Mouse (Mus musculus) layer of hippocampus, postnatal 10 days (tissue): ENCODE data around the gene Aars2. TPM values are rescaled to one million over a fixed set of nuclear protein-coding genes. Genes with fewer than 3 reads are reported as not detected.
A peak's percentile ranks its signal among the peaks of the same experiment; 100 is the strongest.

Source experiments
- DNase-seq, 2 experiments: peaks; one replicate each; pipeline ENCODE4 v3.0.0; 2021; ENCODE audit warnings: low spot score in 2 of 2
- total RNA-seq, 2 experiments: library from RNA; stranded (reverse); gene quantifications; 2 replicates each; pipeline ENCODE4 v1.2.3; 2021

The Aars2 gene
- total RNA-seq, 2 experiments from 2014 or later: 19.5 to 22.6 TPM

- DNase-seq: no peak
These were observed 50.7 kb downstream of the Aars2 start for GRCm38 (mm10) chr17:45557246-45557824.

DNA sequence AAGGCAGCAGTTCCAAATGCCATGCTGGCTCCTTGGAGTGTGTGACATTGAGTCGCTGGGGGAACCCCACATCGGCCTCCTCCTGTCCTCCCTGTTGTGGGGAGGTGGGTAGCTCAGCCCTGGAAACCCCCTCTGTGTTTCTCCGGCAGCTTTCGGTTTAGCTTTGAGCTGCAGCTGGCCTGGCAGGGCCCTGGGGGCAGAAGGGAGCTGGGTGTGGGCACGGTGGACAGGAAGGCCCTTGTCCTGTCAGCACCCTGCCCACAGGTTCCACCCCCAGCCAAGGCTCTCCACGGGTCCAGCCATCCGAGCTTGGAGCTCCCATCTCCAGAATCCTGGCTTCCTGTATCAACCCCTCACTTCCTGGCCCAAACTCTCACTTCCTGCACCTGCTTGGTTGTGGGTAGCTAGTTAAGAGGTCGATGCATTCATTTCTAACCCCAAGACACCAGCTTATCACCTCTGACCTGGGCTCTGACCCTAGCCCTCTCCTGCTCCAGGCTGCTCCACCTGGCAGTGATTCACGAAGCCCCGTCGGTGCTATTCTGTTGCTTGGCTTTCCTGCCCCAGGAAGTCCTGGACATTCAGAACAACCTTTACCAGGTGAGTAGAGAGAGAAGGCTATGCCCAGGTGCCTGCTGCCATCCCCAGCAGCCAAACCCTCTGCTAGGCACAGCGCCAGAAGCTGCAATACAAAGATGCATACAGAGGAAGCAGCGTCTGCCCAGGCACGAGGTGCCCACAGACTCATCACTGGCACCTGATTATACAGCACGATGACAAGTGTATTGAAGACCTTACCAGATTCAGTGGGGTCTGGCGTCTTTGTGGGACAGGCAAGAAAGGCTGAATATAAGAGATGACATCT, 51.6 kb downstream of the Aars2 start:
- no peak for DNase-seq

DNA sequence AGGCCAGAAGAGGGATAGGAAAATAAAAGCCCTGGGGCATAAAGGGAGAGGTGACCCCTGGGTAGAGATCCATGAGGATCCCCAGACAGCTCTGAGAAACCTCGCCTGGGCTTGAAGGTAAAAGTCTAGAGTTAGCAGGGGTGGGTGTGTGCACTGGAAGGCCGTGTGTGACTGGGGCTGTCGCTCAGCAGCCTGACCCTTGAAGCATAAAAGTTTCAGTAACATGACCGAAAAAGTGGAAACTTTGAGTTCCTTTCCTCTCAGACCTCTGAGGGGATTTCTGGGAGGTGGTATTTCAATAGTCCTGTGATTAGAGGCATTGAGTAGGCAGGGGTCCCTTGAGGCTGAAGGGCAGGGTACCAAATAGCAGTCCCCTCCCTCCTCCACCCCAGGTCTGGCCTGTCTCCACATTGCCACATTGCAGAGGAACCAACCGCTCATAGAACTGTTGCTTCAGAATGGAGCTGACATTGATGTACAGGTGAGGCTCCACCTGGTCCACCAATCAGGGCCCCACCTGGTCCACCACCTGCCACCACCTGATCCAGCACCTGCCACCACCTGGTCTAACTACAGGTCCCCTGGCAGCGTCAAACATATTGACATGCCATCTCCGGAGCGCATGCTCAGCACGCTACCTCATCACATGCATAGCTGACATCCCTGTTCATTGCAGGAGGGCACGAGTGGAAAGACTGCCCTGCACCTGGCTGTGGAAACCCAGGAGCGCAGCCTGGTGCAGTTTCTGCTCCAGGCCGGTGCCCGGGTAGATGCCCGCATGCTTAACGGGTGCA, 53.3 kb downstream of the Aars2 start:
- no peak for DNase-seq

GRCm38 (mm10) chr17:45563216-45563615, 56.6 kb downstream of the Aars2 start:
- DNase-seq: no peak

- DNase-seq: peak; percentile 95 to 97
These were observed 57.3 kb downstream of the Aars2 start, which contains the start of gene Slc35b2 for GRCm38 (mm10) chr17:45563655-45564530. Gene Slc35b2, plus strand, starts transcription at chr17:45563874.

- no peak for DNase-seq
These were observed 58.0 kb downstream of the Aars2 start for GRCm38 (mm10) chr17:45564531-45565084.

DNA sequence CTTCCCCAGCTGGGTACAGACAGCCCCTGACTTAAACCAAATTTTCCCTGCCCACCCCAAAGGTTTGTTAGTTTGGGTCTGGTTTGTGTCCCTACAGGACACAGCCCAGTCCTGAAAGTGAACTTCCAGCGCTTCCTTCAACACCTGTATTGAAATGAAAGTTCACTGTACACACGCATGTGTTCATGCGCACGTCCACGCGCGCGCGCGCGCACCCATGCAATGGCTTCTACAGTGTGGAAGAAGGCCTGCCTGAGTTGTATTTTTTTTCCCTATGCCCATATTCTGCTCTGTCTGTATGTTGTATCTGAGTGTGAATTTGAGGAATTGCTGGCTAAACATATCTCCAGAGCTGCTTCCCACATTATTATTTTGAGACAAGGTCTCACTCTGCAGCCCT, 58.5 kb downstream of the Aars2 start:
- DNase-seq: no peak

GRCm38 (mm10) chr17:45566031-45566359, 59.4 kb downstream of the Aars2 start:
- DNase-seq: peak in 1 of 2 experiments; percentile 20

DNA sequence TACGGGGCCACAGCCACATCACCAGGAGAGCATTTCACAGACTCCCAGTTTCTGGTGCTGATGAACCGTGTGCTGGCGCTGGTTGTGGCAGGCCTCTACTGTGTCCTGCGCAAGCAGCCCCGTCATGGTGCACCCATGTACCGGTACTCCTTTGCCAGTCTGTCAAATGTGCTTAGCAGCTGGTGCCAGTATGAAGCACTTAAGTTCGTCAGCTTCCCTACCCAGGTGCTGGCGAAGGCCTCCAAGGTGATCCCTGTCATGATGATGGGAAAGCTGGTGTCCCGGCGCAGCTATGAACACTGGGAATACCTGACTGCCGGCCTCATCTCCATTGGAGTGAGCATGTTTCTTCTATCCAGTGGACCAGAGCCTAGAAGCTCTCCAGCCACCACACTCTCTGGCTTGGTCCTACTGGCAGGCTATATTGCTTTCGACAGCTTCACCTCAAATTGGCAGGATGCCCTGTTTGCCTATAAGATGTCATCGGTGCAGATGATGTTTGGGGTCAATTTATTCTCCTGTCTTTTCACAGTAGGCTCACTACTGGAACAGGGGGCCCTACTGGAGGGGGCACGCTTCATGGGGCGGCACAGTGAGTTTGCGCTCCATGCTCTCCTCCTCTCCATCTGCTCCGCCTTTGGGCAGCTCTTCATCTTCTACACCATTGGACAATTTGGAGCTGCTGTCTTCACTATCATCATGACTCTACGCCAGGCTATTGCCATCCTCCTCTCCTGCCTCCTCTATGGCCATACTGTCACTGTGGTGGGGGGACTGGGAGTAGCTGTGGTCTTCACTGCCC, 59.9 kb downstream of the Aars2 start:
- DNase-seq: no peak

DNA sequence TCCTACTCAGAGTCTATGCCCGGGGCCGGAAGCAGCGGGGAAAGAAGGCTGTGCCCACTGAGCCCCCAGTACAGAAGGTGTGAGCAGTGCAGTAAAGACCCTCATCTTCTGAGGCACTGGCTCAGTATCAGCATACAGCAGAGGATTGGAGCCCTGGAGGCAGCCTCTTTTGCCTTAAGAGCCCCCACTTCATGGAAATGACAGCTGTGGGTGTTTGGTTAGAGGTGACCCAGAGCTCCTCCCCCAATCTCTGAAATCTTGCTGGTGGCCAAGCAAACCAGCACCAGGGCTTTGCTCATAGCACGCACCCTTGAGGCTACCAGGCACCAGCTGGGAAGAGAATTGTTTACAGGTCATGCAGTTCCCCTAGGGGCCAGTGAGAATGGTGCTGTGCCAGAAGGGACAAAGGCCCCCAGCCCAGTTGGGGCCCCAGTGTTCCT, 60.5 kb downstream of the Aars2 start:
- DNase-seq: no peak

- DNase-seq: no peak
These were observed 62.3 kb downstream of the Aars2 start for GRCm38 (mm10) chr17:45568990-45569389.

DNA sequence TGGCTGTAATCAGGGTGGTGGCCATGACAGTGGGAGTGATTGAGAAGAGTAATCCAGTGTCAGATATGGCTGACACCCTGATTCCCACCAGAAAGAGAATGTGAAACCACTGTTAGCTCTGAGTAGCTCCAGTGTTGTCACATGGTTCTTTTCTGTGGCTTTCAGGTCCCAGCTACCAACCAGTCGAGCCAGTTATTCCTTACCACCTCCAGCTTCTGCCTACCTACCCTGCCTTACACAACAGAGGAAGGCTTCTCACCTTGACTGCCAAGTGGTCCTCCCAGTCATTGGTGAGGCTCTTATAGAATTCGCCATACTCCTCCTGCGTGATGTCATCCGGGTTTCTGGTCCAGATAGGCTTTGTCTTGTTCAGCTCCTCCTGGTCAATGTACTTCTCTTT, 63.4 kb downstream of the Aars2 start:
- no peak for DNase-seq

Other genes starting within 250 kb of the Aars2 start
- 10 to 100 TPM; 47.4 to 50.6 TPM for gene Cdc5l, start 73.1 kb upstream of the Aars2 start, total RNA-seq
- gene Spats1, start 31.4 kb upstream of the Aars2 start, total RNA-seq: 1 to 10 TPM; 2.9 to 3.5 TPM
- gene Tcte1, start 16.6 kb downstream of the Aars2 start, total RNA-seq: under 1 TPM; 0.57 to 0.69 TPM
- 10 to 100 TPM; 93.2 to 93.7 TPM for gene Tmem151b, start 42.8 kb downstream of the Aars2 start, total RNA-seq
- 1 to 10 TPM; 3.5 to 3.9 TPM for gene Nfkbie, start 48.9 kb downstream of the Aars2 start, total RNA-seq
- 10 to 100 TPM; 47.4 TPM for gene Slc35b2, start 57.0 kb downstream of the Aars2 start, total RNA-seq
- gene Hsp90ab1, start 66.4 kb downstream of the Aars2 start, total RNA-seq: 1,000 to 10,000 TPM; 1,612 to 1,800 TPM
- gene Slc29a1, start 92.8 kb downstream of the Aars2 start, total RNA-seq: 10 to 100 TPM; 27.1 to 37.0 TPM
- not detected for gene Mymx, start 95.3 kb downstream of the Aars2 start, total RNA-seq
- gene Capn11, start 152.5 kb downstream of the Aars2 start, total RNA-seq: 1 to 10 TPM; 1.1 to 1.3 TPM
- gene Mrpl14, start 179.5 kb downstream of the Aars2 start, total RNA-seq: 10 to 100 TPM; 37.3 to 42.5 TPM
- gene Tmem63b, start 180.1 kb downstream of the Aars2 start, total RNA-seq: 100 to 1,000 TPM; 223 to 234 TPM
- gene 1600014C23Rik, start 227.0 kb downstream of the Aars2 start, total RNA-seq: not detected